Mouse (Mus musculus) forelimb bud, embryonic 11.5 days (tissue): ENCODE measurements around the gene Sec22b.

Source experiments
- DNase-seq: peaks from one replicate; pipeline ENCODE4 v3.0.0-alpha.2; 2012; ENCODE audit warnings: low read depth, low spot score

Sec22b gene

GRCm38 (mm10) chr3:97940511-97941204, 39.7 kb downstream of the Sec22b start:
- DNase-seq: no peak

DNA sequence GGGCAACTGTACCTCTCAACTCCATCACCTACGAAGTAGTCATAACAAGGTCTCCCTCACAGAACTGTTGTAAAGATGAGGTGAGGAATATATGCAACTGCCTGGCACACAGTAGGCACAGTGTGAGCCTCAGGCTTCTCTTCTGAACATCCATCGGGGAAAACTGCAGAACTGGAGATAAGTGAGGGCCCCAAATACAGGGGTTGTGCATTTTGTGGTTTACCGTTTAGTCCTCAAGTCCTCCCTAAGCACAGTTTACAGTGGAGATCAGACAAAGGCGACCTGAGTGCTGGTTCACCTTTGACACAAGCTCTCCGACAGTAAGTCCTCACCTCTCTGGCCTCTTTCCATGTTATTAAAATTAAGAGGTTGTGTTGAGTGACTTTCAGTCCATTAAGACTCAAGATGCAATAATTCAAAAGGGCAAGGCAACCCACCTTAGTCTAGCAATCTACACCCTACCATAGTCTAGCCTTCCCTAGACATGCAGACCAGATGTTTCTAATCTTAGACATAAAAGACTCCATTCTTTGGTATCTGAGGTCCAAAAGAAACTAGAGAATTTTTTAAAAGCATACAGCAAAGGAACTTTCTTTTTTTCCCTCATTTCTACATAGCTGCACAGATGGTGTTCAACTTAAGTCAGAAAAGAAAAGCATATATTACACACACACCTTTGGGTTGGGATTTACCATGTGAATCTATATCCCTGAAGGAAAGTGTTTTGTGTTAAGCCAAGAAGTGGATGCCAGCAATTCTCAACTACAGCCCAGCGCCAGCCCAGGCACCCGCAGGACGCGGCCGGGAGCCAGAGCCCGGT, 40.7 kb downstream of the Sec22b start:
- peak; percentile 59 for DNase-seq

DNA sequence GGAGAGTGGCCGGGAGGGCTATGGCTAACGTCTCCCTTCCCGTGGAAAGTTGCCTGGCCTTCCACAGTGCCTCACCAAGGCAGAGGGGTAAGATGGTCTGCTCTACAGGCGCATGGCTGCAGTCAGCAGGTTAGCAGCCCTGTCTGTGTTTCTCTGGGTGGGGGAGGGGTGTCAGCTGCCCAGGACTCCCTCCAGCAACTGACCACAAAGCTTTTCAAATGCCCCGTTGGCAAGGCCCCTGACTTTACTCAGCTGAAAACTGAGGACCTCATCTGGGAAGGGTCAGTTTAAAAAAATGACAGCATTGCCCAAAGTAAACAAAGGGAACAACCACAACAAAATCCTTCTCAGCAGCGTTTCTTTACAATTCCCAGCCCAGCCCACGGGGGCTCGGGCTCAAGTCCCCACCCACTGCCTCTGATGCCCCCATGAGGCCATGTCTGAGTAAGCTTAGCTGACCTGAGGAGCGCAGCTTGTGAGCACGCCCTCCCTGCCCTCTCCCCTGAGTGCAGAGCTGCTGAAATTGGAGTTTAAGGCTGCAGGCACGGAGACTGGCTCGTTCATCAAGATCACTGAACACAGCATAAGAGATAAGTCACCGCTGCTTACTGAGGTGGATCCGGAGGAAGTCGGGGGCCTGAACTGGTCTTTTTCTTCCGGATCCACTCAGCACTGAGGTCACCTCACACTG, 41.4 kb downstream of the Sec22b start:
- peak; percentile 53 for DNase-seq

DNA sequence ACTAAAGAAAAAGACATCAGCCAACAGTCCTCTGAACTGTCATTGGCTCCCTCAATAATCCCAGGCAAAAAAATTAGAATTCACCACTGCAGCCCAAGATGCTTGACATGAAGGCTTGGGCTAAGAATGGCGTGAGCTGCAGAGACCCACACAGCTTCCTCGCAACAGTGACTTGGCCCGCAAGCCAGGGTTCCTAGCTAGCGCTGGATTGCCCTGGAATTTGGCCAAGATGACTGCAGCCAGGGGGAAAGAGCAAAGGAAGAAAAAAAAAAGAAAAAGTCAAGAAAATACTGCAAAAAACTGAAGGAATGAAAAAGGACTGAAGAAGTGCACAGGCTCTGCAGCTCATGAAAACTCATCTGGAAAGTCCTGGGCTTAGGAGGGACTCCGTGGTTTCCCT, 43.5 kb downstream of the Sec22b start:
- no peak for DNase-seq

GRCm38 (mm10) chr3:97946439-97946838, 45.4 kb downstream of the Sec22b start:
- no peak for DNase-seq

- no peak for DNase-seq
Measured at GRCm38 (mm10) chr3:97948518-97948917, 47.5 kb downstream of the Sec22b start.

GRCm38 (mm10) chr3:97949946-97950345, 49.0 kb downstream of the Sec22b start:
- DNase-seq: no peak

DNA sequence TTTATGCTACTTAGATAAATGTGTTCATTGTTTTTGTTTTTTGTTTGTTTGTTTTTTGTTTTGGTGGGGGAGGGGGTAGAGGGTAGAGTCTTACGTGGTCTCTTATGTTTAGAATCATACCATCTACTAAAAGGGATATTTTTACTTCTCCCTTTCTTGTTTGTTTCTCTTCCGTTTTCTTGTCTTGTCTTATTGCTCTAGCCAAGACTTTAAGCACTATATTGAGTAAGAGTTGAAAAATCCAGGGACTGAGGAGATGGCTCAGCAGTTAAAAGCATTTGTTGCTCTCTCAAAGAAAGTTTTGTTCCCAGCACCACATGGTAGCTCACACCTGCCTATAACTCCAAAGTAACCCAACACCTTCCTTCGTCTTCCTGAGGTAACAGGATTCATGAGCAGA, 50.1 kb downstream of the Sec22b start:
- DNase-seq: no peak

GRCm38 (mm10) chr3:97953196-97953595, 52.2 kb downstream of the Sec22b start:
- DNase-seq: no peak

DNA sequence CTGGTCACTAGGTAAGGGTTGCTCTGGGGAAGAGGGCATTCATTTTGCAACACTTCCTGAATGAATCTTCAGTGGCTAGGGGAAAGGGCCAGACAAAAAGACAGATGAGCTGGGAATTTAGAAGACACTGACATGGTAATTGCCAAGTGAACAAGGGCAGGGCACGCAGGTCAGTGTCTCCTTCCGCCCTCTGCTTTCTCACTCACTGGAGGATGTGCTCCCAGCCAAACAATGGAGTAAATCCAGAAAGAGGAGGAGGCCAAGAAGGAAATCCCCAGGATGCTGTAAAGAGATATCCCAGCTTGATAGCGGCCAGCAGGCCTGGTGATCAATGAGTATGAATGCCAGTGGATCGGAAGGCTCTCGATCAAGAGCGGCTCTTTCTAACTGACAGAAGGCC, 55.3 kb downstream of the Sec22b start:
- DNase-seq: no peak

- DNase-seq: no peak
Measured at GRCm38 (mm10) chr3:97956926-97957325, 55.9 kb downstream of the Sec22b start.

DNA sequence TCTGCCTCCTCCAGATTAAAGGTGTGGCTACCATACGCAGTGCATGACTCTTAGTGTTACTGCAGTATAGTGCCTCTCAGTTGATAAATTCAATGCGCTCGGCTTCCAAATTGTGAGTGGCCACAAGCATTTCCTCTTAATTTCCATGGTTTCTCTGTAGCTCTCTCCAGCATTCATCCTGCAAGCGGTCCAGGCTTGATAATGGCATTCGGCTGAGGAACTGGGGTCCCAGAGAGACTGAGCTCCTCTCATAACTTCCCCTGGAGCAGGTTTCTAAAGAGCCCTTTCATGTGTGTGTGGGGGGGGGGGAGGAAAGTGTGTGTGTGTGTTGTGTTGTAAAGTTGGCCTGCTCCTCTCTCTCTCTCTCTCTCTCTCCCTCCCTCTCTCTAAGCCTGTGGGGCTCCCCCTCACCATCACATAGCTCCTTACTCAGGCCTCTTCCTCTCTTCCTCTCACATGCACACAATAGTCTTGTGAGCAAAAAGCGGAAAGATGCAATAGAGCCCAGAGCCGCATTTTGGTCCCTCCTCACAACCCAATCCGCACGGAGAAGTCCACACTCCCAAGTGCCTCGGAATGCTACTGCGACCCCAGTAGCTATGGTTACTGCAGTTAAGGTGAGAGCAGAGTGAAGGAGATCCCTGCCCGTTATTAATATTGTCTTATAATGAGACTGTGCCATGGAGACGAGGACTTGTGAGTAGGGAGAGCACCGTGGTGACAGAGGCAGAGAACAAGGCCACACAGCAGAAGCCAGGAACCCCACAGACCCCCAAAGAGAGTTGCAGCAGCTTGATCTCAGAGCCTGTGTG, 60.0 kb downstream of the Sec22b start:
- DNase-seq: no peak

DNA sequence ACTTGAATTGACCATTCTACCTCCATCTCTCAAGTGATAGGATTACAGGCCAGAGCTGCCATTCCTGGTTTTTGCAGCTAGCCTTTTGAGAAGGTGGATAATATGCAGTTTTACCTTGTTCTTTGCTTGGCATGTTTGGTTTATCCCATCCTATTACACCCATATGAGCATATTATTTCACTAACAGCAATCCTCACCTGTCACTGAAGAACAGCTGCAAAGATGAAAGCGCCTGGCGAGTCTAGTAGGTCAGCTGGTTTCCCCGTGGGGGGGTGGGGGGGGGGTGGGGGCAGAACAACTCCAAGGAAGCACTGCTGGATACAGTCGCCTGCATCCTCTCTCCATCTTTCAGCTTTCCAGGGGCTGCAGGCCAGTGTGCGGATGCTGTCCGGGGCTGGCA, 61.0 kb downstream of the Sec22b start:
- DNase-seq: no peak

- DNase-seq: peak; percentile 81
Measured at GRCm38 (mm10) chr3:97964878-97965353, 63.9 kb downstream of the Sec22b start.

GRCm38 (mm10) chr3:97967627-97968026, 66.6 kb downstream of the Sec22b start:
- no peak for DNase-seq

GRCm38 (mm10) chr3:97968191-97968590, 67.2 kb downstream of the Sec22b start:
- DNase-seq: no peak

DNA sequence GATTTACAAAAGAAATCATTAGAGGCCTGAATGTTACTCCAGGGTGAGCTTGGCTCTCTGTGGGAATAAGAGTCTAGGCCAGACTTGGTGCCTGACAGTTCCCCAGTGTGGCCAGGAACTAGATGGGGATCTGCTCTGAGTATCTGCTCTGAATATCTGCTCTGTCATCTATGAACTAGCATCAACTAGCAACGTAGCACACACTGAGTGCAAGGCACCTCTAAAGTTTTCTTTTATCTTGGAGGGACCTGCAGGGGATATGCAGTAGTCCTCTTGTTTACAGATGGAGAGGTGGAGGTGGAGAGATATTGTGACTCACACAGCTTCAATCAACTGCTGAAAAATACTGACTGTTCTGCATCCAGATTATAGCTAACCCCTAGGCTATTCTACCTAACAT, 68.0 kb downstream of the Sec22b start:
- no peak for DNase-seq

DNA sequence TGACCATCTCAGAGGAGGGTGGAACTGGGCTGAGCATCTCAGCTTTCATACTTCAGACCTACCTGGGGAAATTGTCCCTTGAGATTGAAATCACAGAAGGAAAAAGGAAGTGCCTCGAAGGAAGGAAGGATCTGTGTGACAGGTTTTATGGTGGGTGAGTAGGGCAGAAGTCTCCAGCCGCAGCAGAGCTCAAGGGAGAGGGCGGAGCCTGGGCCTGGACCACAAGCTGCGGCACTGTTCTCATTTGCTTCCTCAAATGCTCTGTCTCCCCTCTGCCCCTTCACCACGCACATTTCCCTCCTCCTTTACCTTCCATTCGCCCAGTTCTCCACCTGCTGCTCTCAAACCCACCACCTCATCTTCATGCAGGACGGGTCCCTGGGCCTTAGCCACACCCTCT, 70.1 kb downstream of the Sec22b start:
- DNase-seq: no peak

DNA sequence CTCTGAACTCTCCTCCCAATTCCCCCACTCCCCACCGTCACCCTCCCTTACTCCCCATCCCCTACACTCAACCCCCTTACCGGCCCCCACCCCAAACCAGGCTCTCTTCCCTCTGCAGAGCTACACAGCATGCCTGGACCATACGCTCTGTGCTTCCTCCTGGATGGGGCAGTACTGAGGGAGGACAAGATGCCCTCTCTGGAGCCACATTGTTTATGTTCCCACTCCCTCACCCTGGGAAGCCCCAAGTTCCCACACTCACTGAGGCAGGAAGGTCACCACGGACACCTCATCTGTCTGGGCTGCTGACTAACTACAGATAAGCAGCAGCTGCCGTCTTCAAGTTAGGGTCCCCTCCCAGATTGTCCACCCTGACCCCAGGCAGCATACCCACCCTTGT, 71.2 kb downstream of the Sec22b start:
- DNase-seq: no peak

- DNase-seq: no peak
Measured at GRCm38 (mm10) chr3:97972707-97973106, 71.7 kb downstream of the Sec22b start.
